Mouse (Mus musculus): ENCODE results near the gene Tnni3.
A peak's percentile ranks its signal among the peaks of the same experiment; 100 is the strongest.

Tnni3 gene

GRCm38 (mm10) chr7:4499034-4499433 is 25.0 kb downstream of the Tnni3 start:
- no peak for ATAC-seq (ENCODE audit: low TSS enrichment)

GRCm38 (mm10) chr7:4498251-4498650 is 25.8 kb downstream of the Tnni3 start:
- ATAC-seq (ENCODE audit: low TSS enrichment) = no peak

- no peak for ATAC-seq (ENCODE audit: low TSS enrichment)
Observed at GRCm38 (mm10) chr7:4497271-4497903, 26.6 kb downstream of the Tnni3 start.

DNA sequence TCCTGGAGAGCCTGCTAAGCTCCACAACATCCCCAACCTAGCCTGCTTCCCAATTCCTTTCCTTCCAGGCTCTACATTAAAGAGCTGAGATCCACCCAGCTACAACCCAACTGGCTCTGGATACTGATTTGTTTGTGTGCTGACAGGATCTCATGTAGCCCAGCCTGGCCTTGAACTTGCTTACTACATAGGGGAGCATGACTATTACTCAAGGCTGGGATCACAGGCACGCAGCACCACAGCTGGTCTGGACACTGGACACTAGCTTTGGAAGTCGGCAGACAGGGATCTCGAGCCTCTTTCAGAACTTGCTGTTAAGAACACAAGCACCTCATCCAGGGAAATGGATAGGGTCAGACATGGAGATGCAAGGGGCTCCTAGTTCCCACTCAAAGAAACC is 27.6 kb downstream of the Tnni3 start:
- ATAC-seq (ENCODE audit: low TSS enrichment) = no peak

DNA sequence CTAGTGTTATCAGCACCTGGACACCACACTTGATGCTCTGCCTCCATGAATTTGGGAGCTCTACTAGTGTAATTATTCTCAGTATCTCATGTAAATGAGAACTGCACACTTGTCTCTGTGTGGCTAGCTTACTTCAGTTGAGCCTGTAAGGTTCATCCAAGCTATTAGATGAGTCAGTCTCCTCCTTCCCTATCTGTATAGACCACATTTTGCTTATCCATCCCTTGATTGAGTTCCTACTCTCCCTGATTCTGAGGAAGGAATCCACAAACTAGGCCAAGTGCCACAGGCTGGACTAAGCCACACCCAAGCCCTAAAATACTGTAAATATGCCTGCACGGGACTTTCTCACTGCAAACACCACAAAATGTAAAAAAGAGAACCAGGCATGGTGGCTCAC is 30.0 kb downstream of the Tnni3 start:
- no peak for ATAC-seq (ENCODE audit: low TSS enrichment)

GRCm38 (mm10) chr7:4492284-4493224 is 31.5 kb downstream of the Tnni3 start:
- ATAC-seq (ENCODE audit: low TSS enrichment) = no peak

- ATAC-seq (ENCODE audit: low TSS enrichment) = no peak
Observed at GRCm38 (mm10) chr7:4491308-4491707, 32.7 kb downstream of the Tnni3 start.

DNA sequence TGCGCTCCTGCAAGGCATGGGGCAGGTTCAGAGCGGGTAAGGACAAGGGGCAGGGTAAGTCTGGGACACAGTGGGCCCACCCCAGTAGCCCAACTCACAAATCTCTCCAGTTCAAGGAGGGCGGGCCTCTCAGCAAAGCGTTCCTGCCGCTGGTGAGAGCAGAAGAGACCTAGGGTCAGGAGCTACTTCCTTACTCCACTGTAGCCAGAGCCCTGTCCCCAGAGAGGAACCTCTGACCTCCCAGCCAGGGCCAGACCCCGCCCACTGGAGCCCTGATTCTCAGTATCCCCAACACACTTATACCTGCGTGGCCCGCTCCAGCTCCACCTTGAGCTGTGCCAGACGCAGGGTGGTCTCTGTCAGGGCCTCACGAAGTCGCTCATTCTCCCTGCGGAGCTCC is 41.7 kb downstream of the Tnni3 start:
- ATAC-seq (ENCODE audit: low TSS enrichment) = no peak

GRCm38 (mm10) chr7:4479674-4480073 is 44.4 kb downstream of the Tnni3 start:
- peak; percentile 58; the same call in 1 of the 2 replicates for ATAC-seq (ENCODE audit: low TSS enrichment)

DNA sequence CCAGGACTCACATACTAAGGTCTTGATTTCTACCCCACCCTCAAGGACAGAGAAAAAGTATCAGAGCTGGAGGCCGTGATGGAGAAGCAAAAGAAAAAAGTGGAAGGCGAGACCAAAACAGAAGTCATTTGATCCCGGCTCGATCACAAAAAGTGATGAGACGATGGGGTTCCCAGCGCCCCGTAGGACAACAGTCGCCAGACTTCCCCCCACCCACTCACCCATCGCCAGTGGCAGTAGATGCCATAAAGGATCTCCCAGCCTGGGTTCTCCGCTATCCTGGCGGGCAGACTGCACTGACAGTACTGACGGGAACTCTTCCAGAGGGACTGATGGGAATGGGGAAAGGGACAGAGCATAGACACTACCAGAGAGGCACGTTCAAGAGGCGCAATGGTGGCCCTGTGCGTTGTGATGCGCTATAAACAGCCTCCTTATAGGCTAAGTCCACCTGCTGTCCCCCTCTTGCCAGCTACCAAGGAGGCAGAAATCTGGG is 45.2 kb downstream of the Tnni3 start:
- no peak for ATAC-seq (ENCODE audit: low TSS enrichment)

GRCm38 (mm10) chr7:4478021-4478795 is 45.8 kb downstream of the Tnni3 start:
- ATAC-seq (ENCODE audit: low TSS enrichment) = peak; percentile 82

GRCm38 (mm10) chr7:4473940-4474339 is 50.1 kb downstream of the Tnni3 start:
- no peak for ATAC-seq (ENCODE audit: low TSS enrichment)

DNA sequence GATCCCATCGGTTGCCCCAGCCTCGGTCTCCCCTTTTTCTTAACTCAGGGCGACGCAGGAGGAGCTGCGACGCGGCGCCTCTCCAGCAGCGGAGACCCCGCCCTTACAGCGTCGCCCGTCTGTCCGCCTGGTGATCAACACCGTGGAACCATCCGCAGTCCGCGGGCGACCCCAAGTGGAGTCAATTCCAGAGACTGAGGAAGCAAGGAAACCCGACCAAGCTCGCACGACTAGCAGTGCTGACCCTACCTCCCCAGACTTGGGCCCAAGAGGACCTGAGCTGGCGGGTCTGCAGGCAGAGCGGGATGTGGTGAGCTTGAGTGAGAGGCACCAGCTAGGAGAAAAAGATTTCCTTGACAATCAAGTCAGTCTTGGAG is 52.9 kb downstream of the Tnni3 start:
- peak; percentile 86 for ATAC-seq (ENCODE audit: low TSS enrichment)

GRCm38 (mm10) chr7:4470275-4471178 is 53.5 kb downstream of the Tnni3 start:
- ATAC-seq (ENCODE audit: low TSS enrichment) = peak; percentile 35; the same call in 1 of the 2 replicates
